17 mouse cellular contexts compared by ENCODE assay signal in the genomic region with DNA sequence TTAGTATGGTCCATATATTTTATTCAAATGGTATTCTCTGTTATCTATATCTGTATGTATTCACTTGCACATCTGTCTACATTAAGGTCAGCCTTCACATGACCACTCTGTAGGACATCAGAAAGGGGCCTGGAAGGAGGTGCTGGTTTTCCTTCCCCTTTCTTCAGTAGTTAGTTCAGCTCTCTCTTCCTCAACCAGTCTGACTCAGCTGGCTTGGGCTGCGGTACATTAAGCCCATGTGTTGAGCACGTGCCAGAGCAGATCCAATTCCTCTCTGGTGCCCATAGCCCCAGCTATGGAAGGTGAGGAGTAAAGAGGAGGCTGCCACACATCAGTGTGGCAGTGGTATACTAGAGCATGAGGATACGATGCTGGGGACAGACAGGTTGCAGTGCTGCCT. TPM values are rescaled to one million over a fixed set of nuclear protein-coding genes. Genes with fewer than 3 reads are reported as not detected.
DNase-seq lines count a peak whose midpoint lies in the region; ATAC-seq and TF ChIP-seq lines count a peak whose summit lies in the region.
"Had no signal": no experiment of that assay in that cellular context is flagged by ENCODE, and none has a peak within 500 bp of the region (broad histone marks: within the 10 kb centered on the region; RNA-seq: fewer than 3 reads in every experiment).

No protein-coding gene starts in this region.

- H3K27ac ChIP-seq in liver, embryonic 14.5 days = no peak overlapping the region
- peak overlapping the region; percentile 8; the same call in 1 of the 2 replicates for H3K27ac ChIP-seq in bone marrow, adult 2 months (ENCODE audit: control insufficient read depth, insufficient read depth, low read depth, low read length, poor library complexity)
- H3K27ac ChIP-seq: embryonic facial prominence, embryonic 12.5 days; hindbrain, embryonic 12.5 days had no signal

- no peak overlapping the region for H3K9ac ChIP-seq in liver, embryonic 14.5 days (replicated peaks)
- H3K9ac ChIP-seq: embryonic facial prominence, embryonic 12.5 days; hindbrain, embryonic 12.5 days; lung, embryonic 14.5 days had no signal

- 73% methylated on average over 3 of the region's 3 CpGs for WGBS in liver, embryonic 14.5 days (ENCODE audit: insufficient replicate concordance)
- 40% methylated on average over 3 of the region's 3 CpGs for WGBS in bone marrow, adult 2 months

- H3K4me2 ChIP-seq in liver, embryonic 14.5 days (ENCODE audit: low read depth) = no peak overlapping the region
- H3K4me2 ChIP-seq: embryonic facial prominence, embryonic 12.5 days; hindbrain, embryonic 12.5 days; lung, embryonic 14.5 days had no signal

- TF ChIP-seq CTCF in liver, embryonic 14.5 days (IDR thresholded peaks at IDR 0.05; ENCODE audit: low read depth) = no peak
- TF ChIP-seq CTCF in bone marrow, adult 2 months (IDR thresholded peaks at IDR 0.05; ENCODE audit: control insufficient read depth, insufficient read depth, low read length) = no peak

- TF ChIP-seq POLR2A in bone marrow, adult 2 months (IDR thresholded peaks at IDR 0.05; ENCODE audit: borderline replicate concordance, control insufficient read depth, low read depth, low read length) = no peak

- H3K36me3 ChIP-seq in liver, embryonic 14.5 days (replicated peaks; ENCODE audit: control insufficient read depth, insufficient read depth, low read depth) = peaks cover 77% of the 10 kb centered on the region

- H3K27me3 ChIP-seq in liver, embryonic 14.5 days (ENCODE audit: control insufficient read depth, insufficient read depth, low read length) = no peaks in the 10 kb centered on the region
- H3K27me3 ChIP-seq: embryonic facial prominence, embryonic 12.5 days; hindbrain, embryonic 12.5 days had no signal

- H3K9me3 ChIP-seq in liver, embryonic 14.5 days (ENCODE audit: control insufficient read depth, low read length) = no peaks in the 10 kb centered on the region
- H3K9me3 ChIP-seq: embryonic facial prominence, embryonic 12.5 days; hindbrain, embryonic 12.5 days had no signal

- DNase-seq in liver, embryonic 14.5 days (ENCODE audit: low read depth in 3 of 3, low spot score in 3 of 3) = no peak
- DNase-seq in liver = no peak
- DNase-seq in yolk sac, embryonic 10.5 days (ENCODE audit: low spot score) = no peak
- no peak for DNase-seq in retina, embryonic 14.5 days (ENCODE audit: low spot score)
- DNase-seq: adrenal gland, adult 2 months; cerebellum, postnatal 25 days; kidney, postnatal 10 days; left cerebral cortex, postnatal 4 days; lung, embryonic 14.5 days; spleen, adult 18-20 months; thymus, adult 18-20 months had no signal

- H3K4me3 ChIP-seq in liver, embryonic 14.5 days (ENCODE audit: insufficient read depth in 1 of 2, low read depth in 2 of 2, low read length in 2 of 2) = no peak overlapping the region
- no peak overlapping the region for H3K4me3 ChIP-seq in bone marrow, adult 2 months (replicated peaks; ENCODE audit: control insufficient read depth, low read depth, low read length)
- H3K4me3 ChIP-seq: embryonic facial prominence, embryonic 12.5 days; hindbrain, embryonic 12.5 days had no signal

- no peaks in the 10 kb centered on the region for H3K4me1 ChIP-seq in liver, embryonic 14.5 days (replicated peaks; ENCODE audit: control insufficient read depth in 2 of 2, insufficient read depth in 2 of 2, low read length in 1 of 2)
- H3K4me1 ChIP-seq in bone marrow, adult 2 months (ENCODE audit: control insufficient read depth, insufficient read depth, low read length) = peaks cover 9% of the 10 kb centered on the region
- H3K4me1 ChIP-seq: embryonic facial prominence, embryonic 12.5 days; hindbrain, embryonic 12.5 days had no signal

- no peak for TF ChIP-seq EP300 in liver, embryonic 14.5 days (IDR thresholded peaks at IDR 0.05; ENCODE audit: low read depth)

- ATAC-seq in liver, embryonic 14.5 days (ENCODE audit: insufficient read depth) = 0 out of 2 replicates have a peak, but pooled peaks have one; percentile 23
- ATAC-seq in erythroblast, adult 5-6 weeks (replicated peaks; ENCODE audit: low FRiP score, poor library complexity, severe bottlenecking) = 0 out of 2 replicates have a peak, but pooled peaks have one; percentile 43
- peak; percentile 62 for ATAC-seq in neutrophil, adult 5-6 weeks (ENCODE audit: extremely low read depth, insufficient number of reproducible peaks, low FRiP score, poor library complexity, severe bottlenecking)
- ATAC-seq: intestine, embryonic 16.5 days had no signal

RNA-seq across cellular contexts. Expression of a gene that starts 47.6 kb away (rescaled TPM):
- 0.09 and 0.13 TPM in 2 replicates for polyA plus RNA-seq in liver, embryonic 14.5 days (2012; rRNA removed)
- not detected in 2 replicates for polyA plus RNA-seq in liver, embryonic 14.5 days (2014; fragmentation: Nextera tagmentation; extraction: Ambion mirVana)
- polyA plus RNA-seq in bone marrow, adult 2 months (2011; ENCODE audit: insufficient read depth, insufficient read length, low replicate concordance, missing spikeins) = not detected in 2 replicates
- total RNA-seq in erythroblast, adult 5-6 weeks (2015; ENCODE audit: low replicate concordance) = not detected in 2 replicates
- 0.84 TPM in 1 of 2 replicates, not detected in the other for total RNA-seq in erythroblast, adult 5-6 weeks (2017; ENCODE audit: low replicate concordance)
- total RNA-seq in neutrophil, adult 5-6 weeks (2017) = not detected in 2 replicates
